Mouse (Mus musculus): ENCODE measurements around the gene Cnpy4.
"Not testable (repeated sequence)": the region's sequence is repeated elsewhere in the genome, so short reads cannot be mapped to it uniquely, and the experiment has no call there.

The Cnpy4 gene

DNA sequence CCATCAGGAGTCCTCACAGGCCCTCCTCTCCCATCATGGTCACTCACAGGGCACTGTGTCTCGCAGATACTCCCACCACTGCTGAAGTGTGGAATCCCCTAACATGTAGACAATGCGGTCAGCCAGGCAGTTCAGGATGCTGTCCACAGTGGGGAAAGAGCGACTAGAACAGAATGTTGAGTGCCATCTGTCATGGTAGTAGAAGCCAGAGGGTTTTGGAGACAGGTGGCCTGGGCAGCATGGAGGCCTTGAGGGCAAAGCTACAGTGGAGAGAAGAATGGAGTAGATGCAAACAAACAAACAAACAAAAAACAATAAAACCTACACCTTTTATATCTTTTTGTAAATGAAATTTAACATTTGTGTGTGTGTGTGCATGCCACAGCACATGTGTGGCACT, 14.8 kb downstream of the Cnpy4 start:
- no peak for DNase-seq (ENCODE audit: low spot score in 2 of 2)

DNA sequence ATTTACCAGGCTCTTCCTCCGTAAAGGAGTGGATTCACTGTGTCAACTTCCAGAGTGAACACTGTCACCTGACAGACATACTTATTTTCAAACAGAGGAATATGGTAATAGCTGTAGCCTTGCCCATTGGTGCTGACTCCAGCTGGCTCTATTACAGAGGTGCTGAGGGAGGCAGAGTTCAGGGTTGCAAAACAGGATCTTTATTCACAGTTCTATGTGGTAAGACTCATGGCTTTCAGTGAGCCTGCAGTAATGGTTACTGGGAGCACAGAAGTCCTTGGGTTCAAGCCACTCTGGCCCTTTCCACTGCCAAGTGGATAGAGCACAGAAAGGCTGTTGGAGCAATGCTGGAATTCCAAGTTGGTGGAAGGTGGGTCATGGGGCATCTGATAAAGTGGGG, 20.0 kb downstream of the Cnpy4 start:
- DNase-seq (ENCODE audit: low spot score in 2 of 2), result no peak

DNA sequence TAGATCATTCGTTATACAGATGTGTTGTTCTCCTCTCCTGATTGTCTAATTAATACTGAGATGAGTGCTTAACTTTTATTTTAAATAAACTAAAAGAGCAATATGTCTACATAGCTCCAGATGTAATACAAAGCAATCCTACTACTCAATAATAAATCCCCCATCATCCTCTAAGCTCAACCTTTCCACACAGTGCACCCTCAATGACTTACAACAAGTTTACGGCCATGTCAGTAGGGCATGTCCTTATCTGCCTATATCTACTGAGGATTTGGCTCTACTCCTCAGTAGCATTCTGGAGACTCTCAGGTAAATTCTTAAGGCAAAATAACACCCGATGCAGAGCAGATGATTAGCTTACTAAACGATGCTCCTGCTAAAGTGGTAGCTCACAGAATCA, 20.6 kb downstream of the Cnpy4 start:
- DNase-seq (ENCODE audit: low spot score in 2 of 2), result no peak

DNA sequence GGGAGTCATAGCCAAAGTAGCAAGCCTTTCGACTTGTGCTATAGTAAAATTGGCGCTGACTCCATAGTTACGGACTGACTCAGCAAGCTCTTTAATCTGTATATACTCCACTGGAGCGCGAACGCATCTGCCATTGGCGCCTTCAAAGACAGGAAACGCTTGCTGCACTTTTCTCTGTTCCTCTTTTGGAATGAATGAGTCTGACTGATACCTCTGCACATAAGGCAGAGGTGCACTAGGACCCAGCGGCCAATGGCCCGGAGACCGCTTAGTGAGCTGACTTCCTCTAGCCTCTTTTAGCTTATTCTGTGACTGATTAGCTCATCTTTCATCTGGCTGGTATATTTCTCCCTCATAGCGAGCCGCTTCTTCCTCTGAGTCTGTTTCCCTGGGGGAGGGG, 29.3 kb downstream of the Cnpy4 start:
- DNase-seq (ENCODE audit: low spot score in 2 of 2), result not testable (repeated sequence)

DNA sequence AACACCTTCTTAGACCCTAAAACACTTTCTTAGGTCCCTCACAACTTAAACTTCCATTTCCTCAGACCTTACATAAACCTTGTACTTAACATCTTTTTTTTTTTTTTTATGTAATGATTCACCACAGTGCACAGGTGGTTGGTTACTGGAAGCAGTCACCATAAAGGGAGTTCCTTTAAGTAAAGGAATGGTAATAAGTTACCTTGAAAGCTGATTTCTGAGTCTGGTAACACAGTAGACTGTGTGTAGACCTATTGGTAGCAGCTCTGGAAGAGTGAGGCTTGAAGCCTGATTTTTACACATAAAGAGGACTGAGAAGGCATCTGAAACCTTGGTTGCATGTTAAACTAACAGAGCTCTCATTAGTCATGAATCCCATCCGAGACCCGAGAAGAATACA, 32.6 kb downstream of the Cnpy4 start:
- DNase-seq (ENCODE audit: low spot score in 2 of 2), result no peak

DNA sequence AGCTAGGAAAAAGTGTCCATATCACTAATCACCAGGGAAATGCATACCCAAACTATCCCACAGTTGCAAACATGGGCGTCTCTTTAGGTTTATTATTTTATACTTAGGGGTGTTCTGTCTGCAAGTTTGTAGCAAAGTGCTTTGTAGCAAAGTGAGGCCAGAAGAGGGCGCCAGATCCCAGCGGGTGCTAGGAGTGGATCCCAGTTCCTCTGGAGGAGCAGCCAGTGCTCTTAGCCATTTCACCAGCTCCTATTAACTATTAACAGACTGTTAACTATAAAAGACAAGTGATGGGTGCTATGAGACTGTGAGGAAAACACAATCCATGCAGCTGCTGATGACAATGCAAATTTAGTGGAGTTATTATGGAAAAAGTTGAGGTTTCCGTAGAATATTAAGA, 34.8 kb downstream of the Cnpy4 start:
- DNase-seq (ENCODE audit: low spot score in 2 of 2), result peak; percentile 61 to 80

DNA sequence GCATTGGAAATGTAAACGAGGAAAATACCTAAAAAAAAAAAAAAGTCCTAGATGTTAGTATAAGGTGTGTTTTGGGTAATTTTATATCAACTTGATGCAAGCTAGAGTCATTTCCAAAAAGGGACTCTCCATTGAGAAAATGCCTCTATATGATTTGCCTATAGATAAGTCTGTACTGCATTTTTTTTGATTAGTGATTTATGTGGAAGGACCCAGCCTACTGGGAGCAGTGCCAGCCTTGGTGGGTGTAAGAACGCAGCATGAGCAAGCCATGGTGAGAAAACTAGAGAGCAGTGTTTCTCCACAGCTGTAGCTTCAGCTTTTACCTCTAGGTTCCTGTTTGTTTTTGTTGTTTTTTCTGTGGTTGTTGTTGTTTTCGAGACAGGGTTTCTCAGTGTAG, 36.0 kb downstream of the Cnpy4 start:
- no peak for DNase-seq (ENCODE audit: low spot score in 2 of 2)

DNA sequence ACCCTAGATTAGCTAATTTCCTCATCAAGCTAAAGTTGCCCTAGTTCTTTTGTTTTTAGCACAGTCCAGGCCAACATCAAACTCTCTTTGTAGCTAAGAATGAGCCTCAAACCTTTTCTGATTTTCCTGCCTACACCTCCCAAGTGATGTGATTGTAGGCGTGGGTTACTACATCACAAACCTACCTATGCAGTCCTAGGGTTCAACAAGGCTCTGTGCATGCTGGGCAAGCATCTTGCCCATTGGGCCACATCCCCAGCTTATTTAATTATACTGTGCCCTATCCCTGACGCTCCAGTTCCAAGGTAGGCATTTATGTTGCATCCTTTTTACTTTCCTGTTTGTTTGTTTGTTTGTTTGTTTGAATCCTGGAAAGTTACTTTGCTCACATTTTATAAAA, 38.4 kb downstream of the Cnpy4 start, which contains the start of gene Nxpe5:
Gene Nxpe5, plus strand, starts transcription at position 199 of the 400 bp plus-strand sequence.
- DNase-seq (ENCODE audit: low spot score in 2 of 2), result no peak

DNA sequence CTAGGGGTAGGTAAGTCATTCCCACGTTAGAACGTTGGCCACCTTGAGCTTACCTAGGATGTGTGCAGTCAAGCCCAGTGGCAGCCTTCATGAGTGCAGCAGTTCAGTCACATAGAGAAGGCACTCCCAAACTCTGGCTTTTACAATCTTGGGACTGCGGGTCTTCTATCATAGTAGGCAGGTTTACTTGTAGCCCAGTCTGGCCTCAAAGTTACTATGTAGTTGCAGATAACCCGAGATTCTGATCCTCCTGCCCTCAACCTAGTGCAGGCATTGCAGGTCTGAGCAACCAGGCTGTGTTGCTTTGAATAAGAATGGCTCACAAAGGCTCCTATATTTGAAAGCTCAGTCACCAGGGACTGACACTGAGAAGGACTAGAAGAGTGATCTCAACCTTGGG, 39.2 kb downstream of the Cnpy4 start:
- DNase-seq (ENCODE audit: low spot score in 2 of 2), result no peak

DNA sequence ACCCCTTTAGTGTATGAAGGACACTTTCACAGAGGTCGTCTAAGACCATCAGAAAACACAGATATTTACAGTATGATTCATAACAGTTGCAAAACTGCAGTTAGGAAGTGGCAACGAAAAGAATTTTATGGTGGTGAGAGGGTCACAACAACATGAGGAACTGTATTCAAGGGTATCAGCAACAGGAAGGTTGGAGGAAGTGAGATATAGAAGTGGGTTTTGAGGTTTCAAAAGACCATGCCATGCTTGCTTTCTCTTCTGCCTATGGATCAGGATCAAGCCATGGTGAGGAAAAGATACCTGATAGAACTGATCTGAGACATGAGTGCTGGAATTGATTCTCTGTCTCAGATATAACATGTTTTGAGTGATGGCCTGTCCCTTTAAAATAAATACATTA, 40.1 kb downstream of the Cnpy4 start:
- no peak for DNase-seq (ENCODE audit: low spot score in 2 of 2)

DNA sequence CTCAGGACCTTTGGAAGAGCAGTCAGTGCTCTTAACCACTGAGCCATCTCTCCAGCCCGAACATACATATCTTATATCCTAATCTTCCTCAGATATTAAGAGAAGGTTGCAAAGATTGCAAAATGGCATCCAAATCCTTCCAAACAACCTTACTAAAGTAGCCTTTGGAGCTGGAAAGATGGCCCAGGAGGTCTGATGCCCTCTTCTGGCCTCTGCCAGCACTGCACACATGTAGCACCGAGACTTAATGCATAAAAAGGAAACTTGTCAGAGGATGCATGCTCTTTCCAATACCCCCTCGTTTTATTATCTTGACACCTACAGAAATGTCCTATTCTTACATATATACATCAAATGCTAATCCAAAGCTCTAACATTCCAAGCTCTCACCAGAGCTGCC, 40.7 kb downstream of the Cnpy4 start:
- peak in 1 of 2 experiments; percentile 22 for DNase-seq (ENCODE audit: low spot score in 2 of 2)

DNA sequence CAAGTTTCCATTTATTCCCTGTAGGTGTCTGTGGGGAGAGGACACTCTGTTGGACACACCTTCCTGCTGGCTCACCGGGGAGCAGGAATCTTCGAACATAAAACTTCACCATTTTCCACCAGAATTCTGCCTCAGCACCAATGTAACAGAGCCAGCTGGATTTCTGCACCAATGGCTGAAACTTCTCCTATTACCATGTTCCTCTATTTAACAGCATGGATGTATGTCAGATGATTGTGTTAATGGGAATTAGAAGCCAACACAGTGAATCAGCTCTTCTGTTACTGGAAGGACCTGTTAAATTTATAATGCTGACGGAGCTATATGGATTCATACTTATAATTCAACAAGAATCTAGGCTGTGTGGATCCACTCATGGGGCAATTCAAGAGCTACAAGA, 42.2 kb downstream of the Cnpy4 start:
- DNase-seq (ENCODE audit: low spot score in 2 of 2), result no peak

DNA sequence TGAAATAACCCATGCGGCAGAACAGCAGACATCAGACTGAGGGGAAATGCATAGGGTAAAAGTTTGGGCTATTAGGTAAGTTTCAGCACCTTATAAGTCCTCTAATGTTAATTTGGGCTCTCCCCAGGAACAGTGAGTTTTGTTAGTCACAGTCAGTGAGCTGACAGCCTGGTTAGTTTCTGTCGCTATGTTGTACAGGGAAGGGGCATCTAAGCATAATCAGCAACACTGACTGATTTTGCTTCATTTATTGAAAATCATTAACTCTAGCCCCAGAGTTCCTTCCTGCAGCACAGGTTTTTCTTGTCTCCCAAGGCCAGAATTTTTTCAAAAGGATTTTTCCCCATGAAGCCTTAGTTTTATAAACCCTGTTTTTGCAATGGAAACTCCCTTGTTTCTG, 46.5 kb downstream of the Cnpy4 start:
- no peak for DNase-seq (ENCODE audit: low spot score in 2 of 2)

DNA sequence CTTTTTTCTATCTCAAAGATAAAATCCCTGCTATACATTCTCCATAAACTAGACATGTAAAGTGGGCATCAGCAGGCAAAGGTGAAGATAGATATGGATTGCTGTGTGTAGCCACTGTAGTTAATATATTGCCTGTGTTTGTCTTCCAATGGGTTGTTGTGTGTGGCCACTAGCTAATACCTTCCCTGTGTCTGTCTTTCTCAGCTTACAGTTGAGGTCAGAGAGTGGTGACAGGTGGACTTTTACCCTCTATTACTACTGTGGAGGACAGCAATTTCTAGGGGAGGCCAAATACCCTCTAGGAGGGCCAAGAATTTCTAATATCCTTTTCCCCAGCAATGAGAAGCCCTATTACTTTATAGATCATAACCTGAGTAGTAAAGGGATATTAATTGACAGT, 46.9 kb downstream of the Cnpy4 start:
- no peak for DNase-seq (ENCODE audit: low spot score in 2 of 2)

DNA sequence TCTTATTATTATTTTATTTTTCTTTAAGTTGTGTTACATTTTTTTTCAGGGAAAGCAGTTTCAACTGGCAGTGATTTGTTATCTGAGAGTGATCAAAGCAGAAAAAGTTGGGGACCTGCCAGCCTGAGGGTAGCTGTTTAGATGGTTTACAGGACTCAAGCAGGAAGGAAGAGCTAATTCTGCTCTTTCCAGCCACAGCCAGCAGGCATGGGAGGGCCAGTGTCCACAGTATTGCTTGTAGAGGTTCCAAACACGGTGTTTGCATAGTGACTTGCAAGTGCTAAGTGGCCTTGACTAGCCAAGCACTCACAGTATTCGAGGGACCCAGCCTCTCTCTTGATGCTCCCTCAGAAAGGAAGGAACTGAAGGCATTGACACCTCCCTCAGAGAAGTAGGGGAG, 54.2 kb downstream of the Cnpy4 start:
- no peak for DNase-seq (ENCODE audit: low spot score in 2 of 2)
